Mouse (Mus musculus) limb, embryonic 14.5 days (tissue): ENCODE data around the gene Tubb1. TPM values are rescaled to one million over a fixed set of nuclear protein-coding genes. Genes with fewer than 3 reads are reported as not detected.

Experiments
- ATAC-seq: fragments of 200-750 bp; cut with Nextera tagmentation; 2 replicates; pipeline ENCODE4 v1.8.0; 2017; ENCODE audit warnings: low read depth, moderate number of reproducible peaks, moderate TSS enrichment; ENCODE audit not compliant: low FRiP score
- DNase-seq: peaks from one replicate; pipeline ENCODE4 v3.0.0-alpha.2; 2015; ENCODE audit warnings: low spot score
- H3K27ac ChIP-seq: fragments of 300-500 bp; sonication (generic); replicated peaks from 2 replicates; pipeline ENCODE4 v1.5.1; 2014; ENCODE audit warnings: low read depth, mild to moderate bottlenecking, low read length, moderate library complexity, mixed read lengths
- H3K27me3 ChIP-seq: fragments of 300-500 bp; sonication (generic); 2 replicates; pipeline ENCODE4 v1.6.1; 2014; ENCODE audit warnings: low read length, mixed read lengths; ENCODE audit not compliant: control insufficient read depth, insufficient read depth
- H3K36me3 ChIP-seq: fragments of 300-500 bp; sonication (generic); 2 replicates; pipeline ENCODE4 v1.6.1; 2014; ENCODE audit warnings: mild to moderate bottlenecking, low read length, moderate library complexity, mixed read lengths; ENCODE audit not compliant: control insufficient read depth, insufficient read depth
- H3K4me1 ChIP-seq: fragments of 300-500 bp; sonication (generic); 2 replicates; pipeline ENCODE4 v1.6.1; 2014; ENCODE audit warnings: antibody characterized with exemption, low read length, mixed read lengths; ENCODE audit not compliant: control insufficient read depth, insufficient read depth
- H3K4me2 ChIP-seq: fragments of 300-500 bp; sonication (generic); replicated peaks from 2 replicates; pipeline ENCODE4 v1.6.1; 2014; ENCODE audit warnings: low read depth, mild to moderate bottlenecking, low read length, moderate library complexity; ENCODE audit not compliant: severe bottlenecking
- H3K4me3 ChIP-seq: fragments of 300-500 bp; sonication (generic); replicated peaks from 2 replicates; pipeline ENCODE4 v1.5.1; 2014; ENCODE audit warnings: low read length
- H3K9ac ChIP-seq: fragments of 300-500 bp; sonication (generic); 2 replicates; pipeline ENCODE4 v1.6.1; 2014; ENCODE audit warnings: mild to moderate bottlenecking, low read depth, low read length, moderate library complexity; ENCODE audit not compliant: severe bottlenecking
- H3K9me3 ChIP-seq: fragments of 300-500 bp; sonication (generic); 2 replicates; pipeline ENCODE4 v1.6.1; 2016; ENCODE audit warnings: low read length; ENCODE audit not compliant: control insufficient read depth
- POLR2A ChIP-seq: fragments of 200-500 bp; IDR thresholded peaks from 2 replicates; pipeline ENCODE4 v1.8.0; 2012; ENCODE audit warnings: inconsistent platforms, mild to moderate bottlenecking, moderate library complexity, borderline replicate concordance; ENCODE audit not compliant: insufficient read depth, insufficient read length; ENCODE audit errors: extremely low read depth
- WGBS: fragments of 180-500 bp; shearing (Covaris S2); extraction: QIAGEN DNeasy Blood & Tissue Kit; methylation state at CpG from one replicate; pipeline ENCODE4 v1.1.7; 2014; 5-methylcytosine and 5-hydroxymethylcytosine counted together
- polyA plus RNA-seq, 2 experiments: library from polyadenylated mRNA; depleted of rRNA in 1 of 2; stranded (reverse) in 1 of 2; unstranded in 1 of 2; fragments of >200 nt; fragmentation: Nextera tagmentation in 1 of 2; extraction: Ambion mirVana in 1 of 2; gene quantifications; 2 replicates each; pipeline versions ENCODE4 v1.2.1 to v1.2.3; 2012 to 2014

The Tubb1 gene
- 1.3 and 2.7 TPM in 2 replicates for polyA plus RNA-seq (2012; rRNA removed)
- polyA plus RNA-seq (2014; fragmentation: Nextera tagmentation; extraction: Ambion mirVana), result 1.5 and 1.8 TPM in 2 replicates

DNA sequence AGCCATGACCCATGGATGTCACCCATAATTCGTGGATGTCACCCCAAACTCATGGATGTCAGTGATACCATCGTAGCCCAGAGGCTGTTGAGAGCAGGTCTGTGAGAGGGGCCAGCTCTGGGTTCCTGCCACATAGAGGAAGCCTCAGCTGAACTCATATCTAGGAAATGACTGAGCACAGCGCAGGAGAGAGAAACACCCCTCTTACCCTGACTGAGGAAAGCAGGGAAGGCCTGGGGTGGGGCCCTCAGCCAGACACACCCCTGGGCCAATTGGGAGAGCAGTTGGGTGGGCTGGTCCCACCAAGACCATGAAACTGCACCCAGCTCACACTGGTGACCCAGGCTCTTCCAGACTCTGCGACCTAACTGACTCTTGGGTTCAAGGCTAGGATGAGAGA is at the start of gene Tubb1:
Gene Tubb1 (plus strand): TSS at position 343 of the 400 bp plus-strand sequence.
- Histone ChIP-seq H3K4me3 (no peak within 1 kb of the TSS), H3K36me3 (no peaks in the 10 kb centered on the region), H3K4me1 (no peaks in the 10 kb centered on the region; the same call in 1 of the 2 replicates), H3K9ac (no peak within 1 kb of the TSS), H3K27ac (no peak within 1 kb of the TSS), H3K27me3 (no peaks in the 10 kb centered on the region), H3K4me2 (no peak within 1 kb of the TSS), H3K9me3 (no peaks in the 10 kb centered on the region)
- 75% methylated on average over 4 of the region's 4 CpGs for WGBS
- ATAC-seq (no peak), DNase-seq (no peak)
- TF ChIP-seq POLR2A, result no peak

DNA sequence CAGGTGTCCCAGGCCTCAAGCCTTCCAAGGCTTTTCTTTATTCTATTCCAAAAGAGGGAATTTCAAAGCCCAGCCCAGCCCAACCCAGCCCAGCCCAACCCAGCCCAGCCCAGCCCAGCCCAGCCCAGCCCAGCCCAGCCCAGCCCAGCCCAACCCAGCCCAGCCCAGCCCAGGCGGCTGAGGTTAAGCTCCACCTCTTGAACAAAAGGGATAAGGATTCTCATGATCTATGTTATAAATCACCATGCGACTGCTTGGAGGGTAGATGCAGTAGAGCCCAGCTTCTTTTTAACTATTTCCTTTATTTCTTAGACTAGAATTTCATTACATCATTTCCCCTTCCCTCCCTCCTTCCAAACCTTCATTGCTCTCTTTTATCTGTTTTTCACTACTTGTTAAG is 40.3 kb upstream of the Tubb1 start:
- DNase-seq (no peak), ATAC-seq (no peak)
- Histone ChIP-seq H3K4me1 (no peaks in the 10 kb centered on the region), H3K27me3 (no peaks in the 10 kb centered on the region), H3K9me3 (no peaks in the 10 kb centered on the region), H3K27ac (no peak overlapping the region), H3K36me3 (no peaks in the 10 kb centered on the region), H3K4me2 (no peak overlapping the region), H3K9ac (no peak overlapping the region), H3K4me3 (no peak overlapping the region)
- no peak for TF ChIP-seq POLR2A
- WGBS, result 43% methylated on average over 2 of the region's 2 CpGs

DNA sequence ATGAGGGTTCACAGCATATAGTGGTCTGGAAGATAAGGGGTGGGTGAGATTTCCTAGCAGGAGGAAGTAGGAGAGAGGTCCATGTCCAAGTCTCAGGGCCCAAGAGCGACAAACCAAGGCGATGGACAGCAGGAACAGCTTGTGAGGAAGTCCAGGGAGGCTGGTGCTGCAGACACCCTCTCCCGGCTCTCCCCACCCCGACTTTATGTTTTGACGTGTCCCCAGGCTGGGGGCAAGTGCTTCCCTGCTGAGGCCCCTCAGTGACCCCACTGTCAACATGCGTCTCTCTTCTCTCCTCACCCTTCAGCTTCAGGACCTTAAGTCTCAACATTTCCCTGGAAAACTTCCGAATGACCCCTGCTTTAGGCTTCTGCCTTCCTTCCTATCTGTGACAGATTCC is 37.4 kb upstream of the Tubb1 start:
- H3K4me1 ChIP-seq, result peaks cover 9% of the 10 kb centered on the region
- H3K36me3 ChIP-seq, result no peaks in the 10 kb centered on the region
- H3K9ac ChIP-seq, result no peak overlapping the region
- no peaks in the 10 kb centered on the region for H3K27me3 ChIP-seq
- no peaks in the 10 kb centered on the region for H3K9me3 ChIP-seq
- no peak for TF ChIP-seq POLR2A
- ATAC-seq (no peak), DNase-seq (no peak)
- no peak overlapping the region for H3K4me2 ChIP-seq
- H3K4me3 ChIP-seq, result no peak overlapping the region
- 78% methylated on average over 7 of the region's 7 CpGs for WGBS
- no peak overlapping the region for H3K27ac ChIP-seq

DNA sequence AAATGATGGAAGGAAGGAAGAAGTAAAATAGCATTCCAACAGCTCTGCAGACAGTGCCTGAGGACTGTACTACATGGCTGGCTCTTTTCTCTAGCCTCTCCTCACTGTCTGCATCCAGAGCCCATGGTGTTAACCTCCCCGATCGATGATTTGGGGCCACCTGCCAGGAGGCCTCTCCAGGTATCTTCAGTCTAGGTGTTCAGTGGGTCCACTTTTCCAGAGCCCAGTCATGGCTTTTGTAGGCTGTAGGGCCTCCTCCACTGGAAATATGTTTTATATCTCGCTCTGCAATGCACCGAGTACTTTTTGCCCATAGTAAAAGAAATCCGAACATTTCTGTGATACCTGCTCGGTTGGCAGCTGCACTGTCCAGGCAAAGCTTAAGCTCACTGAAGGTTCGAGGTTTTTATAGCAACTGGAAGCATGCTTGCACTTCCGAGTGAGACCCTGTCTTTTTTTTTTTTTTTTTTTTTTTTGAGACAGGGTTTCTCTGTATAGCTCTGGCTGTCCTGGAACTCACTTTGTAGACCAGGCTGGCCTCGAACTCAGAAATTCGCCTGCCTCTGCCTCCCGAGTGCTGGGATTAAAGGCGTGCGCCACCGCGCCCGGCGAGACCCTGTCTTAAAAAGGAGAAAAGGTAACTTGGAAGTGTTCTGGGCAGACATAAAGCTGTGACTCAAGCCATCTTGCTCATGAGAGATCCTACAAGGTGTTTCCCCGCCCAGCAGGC is 35.3 kb upstream of the Tubb1 start:
- no peak overlapping the region for H3K27ac ChIP-seq
- peak overlapping the region; percentile 93 for H3K4me3 ChIP-seq
- no peak for TF ChIP-seq POLR2A
- H3K9me3 ChIP-seq, result no peaks in the 10 kb centered on the region
- no peaks in the 10 kb centered on the region for H3K27me3 ChIP-seq
- peaks cover 7% of the 10 kb centered on the region; the same call in 1 of the 2 replicates for H3K36me3 ChIP-seq
- H3K4me1 ChIP-seq, result peaks cover 9% of the 10 kb centered on the region
- peak overlapping the region; percentile 91; the same call in 1 of the 2 replicates for H3K4me2 ChIP-seq
- DNase-seq (no peak), ATAC-seq (peak; percentile 19)
- H3K9ac ChIP-seq, result no peak overlapping the region
- 43% methylated on average over 17 of the region's 18 CpGs for WGBS

DNA sequence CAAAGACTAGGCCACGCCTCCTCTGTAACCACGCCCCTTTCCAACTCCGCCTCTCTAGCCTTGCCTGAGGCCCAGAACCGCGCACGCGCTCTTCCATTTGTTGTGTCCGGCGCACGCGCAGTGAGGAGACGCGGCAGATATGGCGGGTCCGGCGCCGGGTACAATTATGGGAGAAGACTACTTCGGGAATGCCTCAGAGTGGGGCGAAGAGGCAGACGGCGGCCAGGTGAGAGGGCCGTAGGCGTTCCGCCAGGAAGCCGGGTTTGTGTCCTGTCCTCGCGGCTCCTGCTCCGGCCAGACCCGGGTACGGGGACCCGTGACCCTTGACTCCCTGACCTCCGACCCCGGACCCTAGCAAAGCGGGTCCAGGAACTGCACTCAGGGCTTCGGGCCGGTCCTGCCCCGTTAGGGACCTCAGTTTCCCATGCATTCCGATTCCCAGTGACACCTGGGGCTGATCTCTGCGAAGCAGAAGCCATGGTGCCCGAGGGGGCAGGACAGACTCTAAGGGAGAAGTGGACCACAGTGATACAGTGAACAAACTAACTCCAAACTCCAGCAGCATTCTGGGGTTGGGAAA is 34.7 kb upstream of the Tubb1 start, which contains the start of gene Nelfcd:
Gene Nelfcd (plus strand): TSS at position 74 of the 580 bp plus-strand sequence.
- under 1% methylated on average over 40 of the region's 40 CpGs for WGBS
- peak within 1 kb of the TSS; percentile 89 for H3K9ac ChIP-seq
- DNase-seq, result peak; percentile 97
- peak within 1 kb of the TSS; percentile 93 for H3K4me3 ChIP-seq
- no peaks in the 10 kb centered on the region for H3K27me3 ChIP-seq
- peaks cover 9% of the 10 kb centered on the region for H3K4me1 ChIP-seq
- ATAC-seq, result peak; percentile 95
- peaks cover 13% of the 10 kb centered on the region; the same call in 1 of the 2 replicates for H3K36me3 ChIP-seq
- H3K27ac ChIP-seq, result no peak within 1 kb of the TSS
- no peak for TF ChIP-seq POLR2A
- H3K4me2 ChIP-seq, result peak within 1 kb of the TSS; percentile 91
- H3K9me3 ChIP-seq, result no peaks in the 10 kb centered on the region
